Mouse (Mus musculus): ENCODE results near the gene Rprd1b. TPM values are rescaled to one million over a fixed set of nuclear protein-coding genes. Genes with fewer than 3 reads are reported as not detected.

The Rprd1b gene
- polyA plus RNA-seq, 1 experiment = 11.6 TPM

DNA sequence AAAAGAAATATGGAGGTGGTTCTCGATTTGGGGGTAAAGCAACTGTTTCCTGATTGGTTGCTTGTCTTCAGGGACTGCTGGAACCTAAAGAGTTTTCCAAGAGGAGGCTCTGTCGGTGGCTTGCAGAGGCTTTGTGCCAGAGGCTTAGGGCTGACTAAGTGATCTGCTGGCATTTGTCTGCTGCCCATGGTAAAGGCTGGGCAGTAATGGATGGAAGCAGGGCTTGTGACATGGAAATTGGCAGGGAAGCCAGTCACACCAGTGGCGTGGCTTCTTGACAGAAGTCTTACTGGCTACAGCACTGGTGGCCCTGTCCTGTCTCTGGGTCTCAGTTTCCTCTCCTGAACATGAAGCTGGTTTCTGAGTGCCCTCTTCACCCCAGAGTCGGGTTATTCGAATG, 68.8 kb downstream of the Rprd1b start:
- H3K36me3 ChIP-seq (ENCODE audit: control insufficient read depth, insufficient read depth) = no peaks in the 10 kb centered on the region
- no peaks in the 10 kb centered on the region for H3K27me3 ChIP-seq (ENCODE audit: control insufficient read depth, insufficient read depth, insufficient read length)
- H3K79me2 ChIP-seq (ENCODE audit: control insufficient read depth, insufficient read depth) = no peaks in the 10 kb centered on the region
- TF ChIP-seq CEBPB (IDR thresholded peaks at IDR 0.05; ENCODE audit: insufficient read depth, poor library complexity, severe bottlenecking) = no peak
- TF ChIP-seq POLR2A (IDR thresholded peaks at IDR 0.05; ENCODE audit: insufficient read length, low read depth) = no peak
- no peak for TF ChIP-seq POLR2AphosphoS2 (IDR thresholded peaks at IDR 0.05; ENCODE audit: insufficient read length, low read depth)
- TF ChIP-seq TCF3 (IDR thresholded peaks at IDR 0.05; ENCODE audit: insufficient read length, low read depth) = no peak
- TF ChIP-seq USF1 (IDR thresholded peaks at IDR 0.05; ENCODE audit: low read depth) = no peak
- TF ChIP-seq MYOD1 (IDR thresholded peaks at IDR 0.05; ENCODE audit: control insufficient read depth in 1 of 3, insufficient read length in 2 of 3, low read depth in 2 of 3) = no peak
- no peak for TF ChIP-seq MAX (IDR thresholded peaks at IDR 0.05; ENCODE audit: low read depth)
- TF ChIP-seq E2F4 (IDR thresholded peaks at IDR 0.05; ENCODE audit: insufficient read depth) = no peak
- TF ChIP-seq SRF (IDR thresholded peaks at IDR 0.05; ENCODE audit: control insufficient read depth, insufficient read length, low read depth) = no peak
- TF ChIP-seq REST (IDR thresholded peaks at IDR 0.05; ENCODE audit: insufficient read depth, insufficient read length) = no peak
- no peak for TF ChIP-seq TCF12 (IDR thresholded peaks at IDR 0.05; ENCODE audit: insufficient read depth, poor library complexity, severe bottlenecking)
- H3K4me3 ChIP-seq = no peak overlapping the region
- no peak overlapping the region for H3K4me2 ChIP-seq (ENCODE audit: low read depth)
- H3ac ChIP-seq (ENCODE audit: control insufficient read depth, insufficient read length) = no peak overlapping the region

- no peak for TF ChIP-seq SRF (IDR thresholded peaks at IDR 0.05; ENCODE audit: control insufficient read depth, insufficient read length, low read depth)
- no peak for TF ChIP-seq POLR2AphosphoS2 (IDR thresholded peaks at IDR 0.05; ENCODE audit: insufficient read length, low read depth)
- TF ChIP-seq POLR2A (IDR thresholded peaks at IDR 0.05; ENCODE audit: insufficient read length, low read depth) = no peak
- no peak for TF ChIP-seq E2F4 (IDR thresholded peaks at IDR 0.05; ENCODE audit: insufficient read depth)
- TF ChIP-seq CEBPB (IDR thresholded peaks at IDR 0.05; ENCODE audit: insufficient read depth, poor library complexity, severe bottlenecking) = no peak
- no peak for TF ChIP-seq MAX (IDR thresholded peaks at IDR 0.05; ENCODE audit: low read depth)
- TF ChIP-seq MYOD1 (IDR thresholded peaks at IDR 0.05; ENCODE audit: control insufficient read depth in 1 of 3, insufficient read length in 2 of 3, low read depth in 2 of 3) = no peak
- TF ChIP-seq USF1 (IDR thresholded peaks at IDR 0.05; ENCODE audit: low read depth) = no peak
- TF ChIP-seq TCF3 (IDR thresholded peaks at IDR 0.05; ENCODE audit: insufficient read length, low read depth) = no peak
- TF ChIP-seq MYOG (IDR thresholded peaks at IDR 0.05; ENCODE audit: control insufficient read depth in 1 of 3, insufficient read depth in 1 of 3, insufficient read length in 2 of 3, low read depth in 2 of 3) = no peak
- TF ChIP-seq REST (IDR thresholded peaks at IDR 0.05; ENCODE audit: insufficient read depth, insufficient read length) = no peak
- TF ChIP-seq TCF12 (IDR thresholded peaks at IDR 0.05; ENCODE audit: insufficient read depth, poor library complexity, severe bottlenecking) = no peak
- Histone ChIP-seq H3K36me3 (ENCODE audit: control insufficient read depth, insufficient read depth) (no peaks in the 10 kb centered on the region), H3K27me3 (ENCODE audit: control insufficient read depth, insufficient read depth, insufficient read length) (no peaks in the 10 kb centered on the region)
These were observed 70.4 kb downstream of the Rprd1b start for GRCm38 (mm10) chr2:158098730-158099129.

DNA sequence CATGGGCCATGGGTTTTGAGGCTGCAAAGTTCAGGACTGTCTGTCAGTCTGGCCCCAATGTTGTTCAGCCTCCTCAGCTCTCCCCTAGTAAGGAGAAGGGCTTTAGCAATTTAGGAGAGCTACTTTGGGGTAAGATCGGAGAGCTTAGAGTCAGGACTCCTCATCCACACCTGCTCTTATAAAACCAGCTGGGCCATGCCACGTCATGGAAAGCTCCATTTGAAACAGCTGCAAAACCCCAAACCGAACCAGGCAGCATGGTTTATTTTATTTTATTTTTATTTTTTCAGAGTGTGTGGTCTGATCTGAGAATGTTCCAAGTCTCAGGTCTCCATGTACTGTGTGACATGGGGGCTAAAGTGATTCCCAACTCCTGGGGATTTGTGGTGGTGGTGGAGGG, 71.2 kb downstream of the Rprd1b start:
- Histone ChIP-seq H3K4me2 (ENCODE audit: low read depth) (peak overlapping the region; percentile 40), H3K27me3 (ENCODE audit: control insufficient read depth, insufficient read depth, insufficient read length) (no peaks in the 10 kb centered on the region), H3K79me2 (ENCODE audit: control insufficient read depth, insufficient read depth) (no peaks in the 10 kb centered on the region), H3K36me3 (ENCODE audit: control insufficient read depth, insufficient read depth) (no peaks in the 10 kb centered on the region), H3K4me3 (no peak overlapping the region), H3ac (ENCODE audit: control insufficient read depth, insufficient read length) (no peak overlapping the region)
- TF ChIP-seq E2F4 (IDR thresholded peaks at IDR 0.05; ENCODE audit: insufficient read depth) (no peak), MAX (IDR thresholded peaks at IDR 0.05; ENCODE audit: low read depth) (no peak), TCF3 (IDR thresholded peaks at IDR 0.05; ENCODE audit: insufficient read length, low read depth) (no peak), TCF12 (IDR thresholded peaks at IDR 0.05; ENCODE audit: insufficient read depth, poor library complexity, severe bottlenecking) (peak; percentile 83), MYOD1 (IDR thresholded peaks at IDR 0.05; ENCODE audit: control insufficient read depth in 1 of 3, insufficient read length in 2 of 3, low read depth in 2 of 3) (peak; percentile 43 to 73 (median 70)), MYOG (IDR thresholded peaks at IDR 0.05; ENCODE audit: control insufficient read depth in 1 of 3, insufficient read depth in 1 of 3, insufficient read length in 2 of 3, low read depth in 2 of 3) (peak in 1 of 3 experiments; percentile 51), SRF (IDR thresholded peaks at IDR 0.05; ENCODE audit: control insufficient read depth, insufficient read length, low read depth) (no peak), POLR2AphosphoS2 (IDR thresholded peaks at IDR 0.05; ENCODE audit: insufficient read length, low read depth) (no peak), POLR2A (IDR thresholded peaks at IDR 0.05; ENCODE audit: insufficient read length, low read depth) (no peak), CEBPB (IDR thresholded peaks at IDR 0.05; ENCODE audit: insufficient read depth, poor library complexity, severe bottlenecking) (no peak), USF1 (IDR thresholded peaks at IDR 0.05; ENCODE audit: low read depth) (no peak), REST (IDR thresholded peaks at IDR 0.05; ENCODE audit: insufficient read depth, insufficient read length) (no peak)

More at GRCm38 (mm10) chr2:158098730-158099129, 70.4 kb downstream of the Rprd1b start:
- no peak overlapping the region for H3K4me3 ChIP-seq
- no peaks in the 10 kb centered on the region for H3K79me2 ChIP-seq (ENCODE audit: control insufficient read depth, insufficient read depth)
- H3K4me2 ChIP-seq (ENCODE audit: low read depth) = no peak overlapping the region
- no peak overlapping the region for H3ac ChIP-seq (ENCODE audit: control insufficient read depth, insufficient read length)

DNA sequence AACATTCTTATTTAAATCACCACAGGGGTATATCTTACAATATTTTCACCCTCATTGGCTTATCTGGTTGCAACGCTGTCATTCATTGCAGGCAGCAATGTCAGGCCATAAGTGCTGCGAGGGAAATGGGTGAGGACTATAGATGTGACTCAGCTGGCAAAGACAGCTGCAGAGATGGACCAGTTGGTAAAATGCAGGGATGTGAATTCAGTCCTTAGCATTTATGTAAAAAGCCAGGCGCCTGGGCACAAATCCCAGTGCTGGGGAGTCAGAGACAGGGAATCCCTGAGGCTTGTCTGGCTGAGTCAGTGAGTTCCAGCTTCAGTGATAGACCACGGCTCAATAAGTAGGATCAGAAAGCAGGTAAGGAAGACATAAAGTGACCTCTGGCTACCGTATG, 73.5 kb downstream of the Rprd1b start:
- Histone ChIP-seq H3ac (ENCODE audit: control insufficient read depth, insufficient read length) (no peak overlapping the region), H3K79me2 (ENCODE audit: control insufficient read depth, insufficient read depth) (no peaks in the 10 kb centered on the region)
- TF ChIP-seq TCF12 (IDR thresholded peaks at IDR 0.05; ENCODE audit: insufficient read depth, poor library complexity, severe bottlenecking) (peak; percentile 19), MYOG (IDR thresholded peaks at IDR 0.05; ENCODE audit: control insufficient read depth in 1 of 3, insufficient read depth in 1 of 3, insufficient read length in 2 of 3, low read depth in 2 of 3) (peak in 1 of 3 experiments; percentile 66), MYOD1 (IDR thresholded peaks at IDR 0.05; ENCODE audit: control insufficient read depth in 1 of 3, insufficient read length in 2 of 3, low read depth in 2 of 3) (peak; percentile 16 to 95 (median 88)), POLR2A (IDR thresholded peaks at IDR 0.05; ENCODE audit: insufficient read length, low read depth) (no peak), MAX (IDR thresholded peaks at IDR 0.05; ENCODE audit: low read depth) (no peak), CEBPB (IDR thresholded peaks at IDR 0.05; ENCODE audit: insufficient read depth, poor library complexity, severe bottlenecking) (no peak)

More for the DNA sequence above, 73.5 kb downstream of the Rprd1b start:
- Histone ChIP-seq H3K4me3 (no peak overlapping the region), H3K27me3 (ENCODE audit: control insufficient read depth, insufficient read depth, insufficient read length) (no peaks in the 10 kb centered on the region), H3K36me3 (ENCODE audit: control insufficient read depth, insufficient read depth) (no peaks in the 10 kb centered on the region), H3K4me2 (ENCODE audit: low read depth) (no peak overlapping the region)
